Mouse (Mus musculus) brain, embryonic 14.5 days (tissue): Measurements from ENCODE around the gene Slamf7. TPM values are rescaled to one million over a fixed set of nuclear protein-coding genes. Genes with fewer than 3 reads are reported as not detected.

Source experiments
- DNase-seq: peaks from one replicate; pipeline ENCODE4 v3.0.0-alpha.2; 2011; ENCODE audit warnings: low read depth
- CTCF ChIP-seq: fragments of 200-500 bp; IDR thresholded peaks from 2 replicates; pipeline ENCODE4 v1.5.1; 2012; ENCODE audit warnings: inconsistent platforms, mild to moderate bottlenecking, moderate library complexity, borderline replicate concordance; ENCODE audit not compliant: insufficient read depth, insufficient read length; ENCODE audit errors: extremely low read depth
- POLR2A ChIP-seq: fragments of 200-500 bp; IDR thresholded peaks from 2 replicates; pipeline ENCODE4 v1.6.1; 2012; ENCODE audit warnings: mild to moderate bottlenecking, inconsistent platforms, borderline replicate concordance; ENCODE audit not compliant: poor library complexity, insufficient read depth, insufficient read length, severe bottlenecking; ENCODE audit errors: extremely low read depth
- polyA plus RNA-seq: library from polyadenylated mRNA; depleted of rRNA; stranded (reverse); fragments of >200 nt; gene quantifications from 2 replicates; pipeline ENCODE4 v1.2.3, GENCODE M21; 2012

Gene Slamf7
- polyA plus RNA-seq, 1 experiment = 0.04 TPM

DNA sequence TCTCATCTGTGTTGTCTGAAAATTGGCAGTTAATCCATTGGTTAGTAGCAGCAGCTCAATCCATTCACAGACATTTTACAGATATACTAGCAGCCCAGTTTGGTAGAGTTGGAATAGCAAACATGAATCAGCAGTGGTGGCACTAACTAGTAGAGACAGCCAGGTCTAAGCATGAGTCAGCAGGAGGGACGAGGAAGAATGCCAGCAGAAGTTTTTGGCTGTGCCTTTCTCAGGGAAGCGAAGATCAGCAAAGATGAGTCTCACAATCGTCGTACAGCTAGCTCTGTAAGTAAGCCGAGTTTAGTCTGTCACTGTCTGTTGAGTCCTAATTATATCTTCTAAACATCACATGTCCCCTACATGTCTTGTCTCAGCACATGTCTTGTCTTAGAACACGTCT, 13.5 kb upstream of the Slamf7 start:
- TF ChIP-seq POLR2A (no peak), CTCF (no peak)
- no peak for DNase-seq

DNA sequence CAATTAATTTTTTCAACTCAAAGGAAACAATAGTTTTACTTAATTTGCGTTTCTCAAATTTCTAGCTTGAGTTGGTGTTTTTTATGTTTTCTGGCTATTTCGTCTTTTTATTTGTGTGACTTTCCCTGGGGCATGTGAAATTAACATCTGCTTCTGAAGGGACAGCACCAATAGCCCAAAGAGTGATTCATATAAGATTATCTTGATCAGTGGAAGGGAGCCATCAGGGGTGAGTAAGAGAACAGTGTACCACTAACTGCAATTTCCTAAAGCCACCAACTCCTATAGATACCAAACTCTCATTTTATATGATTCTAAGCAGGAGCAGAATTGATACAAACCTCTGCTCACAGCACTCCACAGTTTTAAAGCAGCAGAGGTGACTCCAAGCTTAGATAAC, 10.9 kb upstream of the Slamf7 start:
- TF ChIP-seq POLR2A = no peak
- no peak for TF ChIP-seq CTCF
- no peak for DNase-seq

DNA sequence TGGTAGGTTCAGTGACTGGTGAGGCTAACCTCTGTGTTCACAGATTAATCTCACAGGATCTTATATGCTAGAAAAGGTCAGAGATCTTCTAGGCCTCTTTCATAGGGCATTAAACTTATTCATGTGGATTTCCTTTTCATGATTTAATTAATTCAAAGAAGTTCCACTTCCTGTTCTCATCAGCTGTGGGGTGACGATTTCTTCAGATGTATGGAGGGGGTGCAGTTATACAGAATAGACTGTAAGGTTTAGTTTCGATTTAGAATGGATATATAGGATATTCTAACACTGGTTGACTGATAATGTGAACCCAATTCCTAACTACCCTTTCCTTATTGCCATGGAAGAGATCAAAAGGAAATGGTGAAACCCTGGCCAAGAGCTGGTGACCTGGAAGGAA, 8.6 kb upstream of the Slamf7 start:
- no peak for DNase-seq
- TF ChIP-seq CTCF (no peak), POLR2A (no peak)

DNA sequence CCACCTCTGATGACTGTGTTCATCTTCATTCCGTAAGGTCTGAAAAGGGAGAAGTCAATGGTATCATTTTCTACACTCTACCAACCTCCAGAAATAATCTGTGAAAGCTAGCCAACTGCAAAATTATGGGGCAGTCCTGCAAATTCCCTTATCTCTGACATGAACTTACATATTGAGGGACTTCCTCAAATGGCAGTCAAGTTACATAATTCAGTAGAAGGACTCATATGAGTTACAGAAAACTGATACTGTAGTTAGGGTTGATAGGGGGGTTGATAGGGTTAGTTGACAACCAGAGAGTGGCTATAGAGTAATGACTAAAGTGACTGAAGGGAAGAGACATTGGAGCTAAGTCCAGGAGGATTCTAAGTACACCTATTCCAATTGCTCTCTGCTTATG, 7.6 kb upstream of the Slamf7 start:
- no peak for DNase-seq
- TF ChIP-seq POLR2A (no peak), CTCF (no peak)

DNA sequence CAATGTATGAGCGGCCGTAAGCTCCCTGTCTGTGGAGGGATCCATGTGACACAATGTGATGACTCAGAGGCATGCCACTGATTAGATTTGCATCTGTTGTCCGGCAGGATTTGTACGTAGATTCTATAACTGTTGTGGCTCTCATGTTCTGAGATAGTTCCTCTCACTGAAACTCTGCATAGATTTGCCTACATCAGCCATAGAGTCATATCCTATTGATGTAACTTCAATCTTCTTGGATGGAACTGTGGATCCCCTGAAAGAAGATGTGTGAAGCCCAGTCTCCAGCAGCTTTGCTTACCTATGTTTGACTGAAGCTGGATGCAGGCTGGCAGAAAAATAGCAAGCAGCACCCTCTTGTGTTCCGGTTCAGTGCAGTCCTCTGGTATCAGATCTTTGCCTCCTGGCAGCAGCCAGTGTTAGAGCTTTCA, 5.7 kb upstream of the Slamf7 start:
- TF ChIP-seq POLR2A (no peak), CTCF (no peak)
- peak; percentile 14 for DNase-seq

DNA sequence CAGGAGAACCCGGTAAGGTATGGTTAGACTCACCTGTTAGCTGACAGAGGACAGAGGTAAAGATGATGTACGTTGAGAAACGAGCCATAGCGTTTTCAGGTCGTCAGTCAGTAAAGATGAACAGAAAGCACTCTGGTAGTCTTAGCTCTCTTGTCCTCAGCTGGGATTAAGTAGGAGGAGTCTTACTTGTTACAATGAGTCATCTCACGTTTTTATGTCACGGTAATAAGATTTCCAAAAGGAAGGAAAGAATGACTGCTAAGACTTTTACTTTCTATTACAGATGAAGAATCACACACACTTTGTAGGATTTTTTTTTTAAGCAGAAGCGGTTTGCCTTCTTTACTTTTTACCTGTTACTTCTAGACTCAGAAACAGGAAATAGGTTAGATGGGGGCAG, 4.0 kb downstream of the Slamf7 start:
- no peak for DNase-seq
- no peak for TF ChIP-seq POLR2A
- TF ChIP-seq CTCF = no peak

DNA sequence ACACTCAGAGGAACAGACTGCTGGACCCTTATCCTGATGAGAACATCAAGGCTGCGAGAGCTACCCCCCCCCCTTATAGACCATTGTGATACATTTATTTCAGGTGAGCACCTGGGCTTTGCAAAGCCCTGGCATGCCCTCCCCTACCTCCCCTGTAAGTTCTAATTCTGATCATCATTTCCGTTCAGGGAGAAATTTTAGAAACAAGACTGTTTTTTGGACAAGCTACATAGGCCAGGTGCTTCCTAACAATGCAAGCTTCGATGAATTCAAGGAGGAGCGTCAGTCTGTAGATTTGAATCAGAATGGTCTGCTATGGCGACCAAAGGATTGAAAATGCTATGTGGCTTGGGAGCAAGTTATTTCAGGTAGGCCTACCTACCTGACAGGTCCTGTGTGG, 5.1 kb downstream of the Slamf7 start:
- TF ChIP-seq CTCF (no peak), POLR2A (no peak)
- DNase-seq = no peak

DNA sequence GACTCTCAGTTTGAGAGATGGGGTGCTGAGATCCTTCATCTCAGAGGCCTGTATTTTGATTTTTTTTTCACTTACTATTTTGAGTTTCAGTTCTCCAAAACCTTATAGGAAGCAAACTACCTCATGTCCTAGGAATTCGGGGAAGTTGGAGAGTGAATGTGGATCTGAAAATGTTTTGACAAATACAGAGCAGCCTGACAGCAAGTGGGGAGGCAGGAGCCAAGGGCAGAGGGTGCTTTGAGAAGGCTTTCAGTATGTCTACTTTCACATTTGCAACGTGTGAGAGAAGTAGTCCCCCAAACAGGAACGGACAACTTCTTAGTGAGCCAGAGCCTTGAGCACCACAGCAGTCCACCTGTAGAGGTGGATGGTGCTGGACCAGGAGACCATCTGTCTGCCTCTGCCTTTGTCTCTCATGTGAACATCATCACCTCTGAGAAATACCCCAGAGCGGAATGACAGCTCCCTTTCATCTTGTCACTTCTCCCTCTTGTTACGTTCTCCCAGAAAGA, 6.3 kb downstream of the Slamf7 start:
- no peak for DNase-seq
- TF ChIP-seq CTCF (no peak), POLR2A (no peak)

DNA sequence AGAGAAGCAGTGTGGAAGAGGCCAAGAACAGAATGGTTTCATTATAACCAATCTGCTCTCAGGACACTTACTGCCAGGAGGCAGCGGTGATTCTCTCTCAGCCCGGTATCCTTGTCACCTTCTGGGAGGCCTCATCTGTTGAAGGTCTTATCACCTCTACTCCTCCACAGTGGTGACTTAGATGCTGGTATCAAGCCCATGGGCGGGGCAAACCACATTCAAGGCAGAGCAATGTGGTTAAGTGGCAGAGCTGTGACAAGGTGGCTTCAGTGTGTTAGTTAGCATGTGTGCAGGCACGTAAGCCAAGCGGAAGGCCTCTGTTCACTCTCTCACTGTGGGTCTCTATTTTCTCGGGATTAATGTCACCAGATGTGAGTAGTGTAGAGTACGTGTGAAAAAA, 9.2 kb downstream of the Slamf7 start:
- TF ChIP-seq CTCF (no peak), POLR2A (no peak)
- no peak for DNase-seq

DNA sequence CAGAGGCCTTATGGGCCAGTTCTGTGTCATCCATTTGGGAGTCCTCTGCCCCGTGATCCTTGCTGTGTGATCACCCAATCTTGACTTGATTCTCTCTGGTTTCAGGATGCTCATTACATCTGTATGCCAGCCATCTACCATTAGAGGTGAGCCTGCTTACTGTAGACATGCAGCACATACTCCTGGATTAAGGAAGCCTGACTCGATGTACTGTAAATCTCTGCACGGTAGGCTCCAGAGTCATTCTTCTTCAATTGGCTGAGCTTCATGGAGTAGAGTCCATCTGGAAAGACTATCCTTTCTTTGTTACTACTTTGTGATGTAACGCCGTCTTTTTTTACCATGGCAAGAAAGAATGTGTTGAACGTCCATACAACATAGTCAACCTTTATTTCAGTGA, 12.0 kb downstream of the Slamf7 start:
- no peak for DNase-seq
- TF ChIP-seq POLR2A = no peak
- TF ChIP-seq CTCF = no peak

DNA sequence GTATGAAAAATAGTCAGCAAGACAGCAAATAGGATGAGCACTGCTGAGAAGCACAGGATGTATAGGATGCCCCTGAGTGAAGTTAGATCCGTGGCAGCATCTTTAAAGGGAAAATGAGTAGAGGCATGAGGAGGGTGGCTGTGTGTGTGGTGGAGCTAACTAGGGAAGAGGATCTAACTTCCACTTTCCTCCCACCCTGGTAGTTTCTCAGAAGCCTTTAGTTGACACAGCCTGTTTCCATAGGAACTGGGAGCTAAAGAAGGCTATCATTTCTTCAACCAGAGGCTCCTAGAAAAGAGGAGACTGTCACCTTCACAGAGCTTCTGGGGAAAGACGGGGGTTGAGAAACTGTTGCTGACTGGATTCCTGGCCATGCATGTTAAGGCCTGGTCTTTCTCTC, 14.1 kb downstream of the Slamf7 start:
- DNase-seq = no peak
- TF ChIP-seq POLR2A (no peak), CTCF (no peak)

DNA sequence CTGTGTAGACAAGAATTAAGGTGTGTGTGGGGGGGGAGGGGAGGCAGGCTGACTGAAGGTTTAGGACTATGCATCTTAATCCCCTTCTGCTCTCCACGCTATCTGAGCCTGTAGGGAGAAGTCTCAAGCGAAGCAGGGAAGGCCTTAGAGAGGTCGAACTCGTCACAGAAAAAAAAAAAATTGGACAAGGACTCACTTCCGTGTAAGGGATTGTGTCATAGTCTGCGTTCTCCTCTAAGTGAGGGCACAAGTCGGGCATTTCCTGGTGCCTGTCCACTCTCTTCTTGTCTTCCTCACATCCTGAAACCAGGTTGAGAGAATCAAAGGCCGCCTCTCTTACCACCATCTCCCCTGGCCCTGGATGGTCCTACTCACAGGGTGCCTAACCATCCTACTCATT, 15.7 kb downstream of the Slamf7 start:
- TF ChIP-seq CTCF = no peak
- TF ChIP-seq POLR2A = no peak
- DNase-seq = no peak

DNA sequence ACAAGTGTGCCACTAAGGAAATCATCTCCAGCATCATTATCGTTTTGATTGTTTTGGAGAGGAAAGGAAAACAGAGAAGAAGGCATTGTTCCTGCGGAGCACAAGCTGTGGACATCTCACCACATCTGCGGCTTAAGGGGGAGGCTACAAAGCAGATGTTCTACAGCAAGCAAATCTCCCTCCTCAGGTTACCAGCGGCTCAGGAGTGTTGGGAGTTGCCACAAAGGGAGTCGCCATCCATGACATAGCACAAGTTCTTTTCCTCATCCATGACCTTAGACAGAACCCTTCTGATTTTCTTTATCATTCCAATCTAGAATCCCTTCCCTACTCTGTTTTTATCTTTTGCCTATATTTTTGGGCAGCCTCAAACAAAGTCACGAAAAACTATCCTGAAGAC, 17.1 kb downstream of the Slamf7 start:
- no peak for DNase-seq
- no peak for TF ChIP-seq CTCF

DNA sequence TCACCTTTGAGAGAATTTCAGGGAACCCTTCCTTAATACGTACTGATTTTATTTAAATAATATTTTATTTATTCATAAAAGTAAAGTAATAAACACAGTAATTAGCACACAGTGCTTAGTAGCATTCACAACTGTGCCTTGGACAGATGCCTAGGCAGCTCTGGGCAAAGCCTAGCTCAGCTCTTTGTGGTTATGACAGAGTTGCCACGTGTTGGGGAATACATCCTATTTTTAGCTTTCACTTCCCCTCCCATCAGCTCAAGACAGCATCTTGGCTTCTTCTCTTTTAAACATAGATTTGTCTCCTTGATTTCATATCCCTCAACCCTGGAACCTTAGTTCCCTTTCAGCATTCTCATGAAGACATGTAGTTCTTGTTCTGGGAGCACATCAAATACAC, 21.4 kb downstream of the Slamf7 start:
- no peak for TF ChIP-seq POLR2A
- TF ChIP-seq CTCF = no peak
- DNase-seq = peak; percentile 64

DNA sequence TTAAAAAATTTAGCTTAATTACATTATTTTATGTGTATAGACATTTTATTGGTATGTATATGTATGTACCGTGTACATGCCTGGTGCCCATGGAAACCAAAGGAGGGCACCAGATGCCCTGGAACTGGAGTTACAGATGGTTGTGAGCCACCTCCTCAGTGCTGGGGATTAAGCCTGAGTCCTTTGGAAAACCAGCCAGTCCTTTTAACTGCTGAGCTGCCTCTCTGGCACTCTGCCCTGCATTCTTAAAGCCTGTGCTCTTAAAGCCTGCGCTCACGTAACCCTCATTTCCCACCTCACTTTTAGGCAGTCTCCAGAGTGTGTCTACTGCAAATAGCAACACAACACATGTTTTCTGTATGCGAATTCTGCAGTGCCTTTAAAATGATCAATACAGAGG, 21.9 kb downstream of the Slamf7 start:
- DNase-seq = peak; percentile 74
- TF ChIP-seq CTCF (no peak), POLR2A (no peak)

DNA sequence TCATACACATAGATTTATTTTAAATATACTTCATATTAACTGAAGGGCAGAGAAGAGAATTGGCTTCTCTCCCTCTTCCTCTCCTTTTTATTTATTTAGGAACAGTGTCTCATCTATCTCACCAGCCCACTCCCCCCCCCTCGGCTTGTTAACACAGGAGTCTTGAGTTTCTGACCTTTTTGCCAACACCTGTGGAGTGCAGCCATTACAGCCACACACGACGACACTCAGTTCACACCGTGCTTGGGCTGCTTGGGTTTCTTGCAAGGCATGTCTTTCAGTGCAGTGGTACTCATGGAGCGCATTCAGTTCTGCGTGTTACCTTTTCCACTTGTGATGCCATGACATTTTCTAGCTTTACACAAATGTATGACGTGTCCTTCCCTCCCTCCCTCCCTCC, 22.8 kb downstream of the Slamf7 start:
- no peak for TF ChIP-seq CTCF
- no peak for TF ChIP-seq POLR2A

DNA sequence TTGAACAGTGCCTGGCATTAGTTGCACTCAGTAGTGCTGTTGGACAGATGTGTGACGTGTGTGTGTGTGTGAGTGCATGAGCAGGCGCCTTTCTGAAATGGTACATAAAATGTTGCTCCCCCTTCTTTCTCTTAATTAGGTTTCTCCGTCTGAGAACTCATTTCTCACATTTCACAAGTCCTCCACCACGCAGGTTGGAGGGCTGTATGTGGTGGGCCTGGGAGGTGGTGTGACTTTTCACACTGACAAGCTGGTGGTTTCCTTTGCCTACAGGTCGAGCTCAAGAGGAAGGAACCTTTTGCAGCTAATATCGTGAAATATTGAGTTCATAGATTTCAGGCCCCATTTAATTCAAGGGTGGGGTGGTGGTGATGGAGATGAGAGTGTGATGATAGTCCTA, 23.7 kb downstream of the Slamf7 start:
- DNase-seq = no peak
- TF ChIP-seq POLR2A (no peak), CTCF (no peak)

More for the DNA sequence above, 22.8 kb downstream of the Slamf7 start:
- no peak for DNase-seq
